Mouse (Mus musculus) cortical plate, adult 2 months (tissue): ENCODE measurements around the gene Evpl.

ENCODE experiments used
- CTCF ChIP-seq: fragments of 200-500 bp; IDR thresholded peaks from 2 replicates; pipeline ENCODE4 v1.5.1; 2011; ENCODE audit warnings: mild to moderate bottlenecking, control low read depth, low read length; ENCODE audit not compliant: insufficient read depth; ENCODE audit errors: extremely low read depth
- POLR2A ChIP-seq: fragments of 200-500 bp; IDR thresholded peaks from 2 replicates; pipeline ENCODE4 v1.6.1; 2011; ENCODE audit warnings: mild to moderate bottlenecking, low read length, control low read depth; ENCODE audit not compliant: insufficient read depth; ENCODE audit errors: extremely low read depth

DNA sequence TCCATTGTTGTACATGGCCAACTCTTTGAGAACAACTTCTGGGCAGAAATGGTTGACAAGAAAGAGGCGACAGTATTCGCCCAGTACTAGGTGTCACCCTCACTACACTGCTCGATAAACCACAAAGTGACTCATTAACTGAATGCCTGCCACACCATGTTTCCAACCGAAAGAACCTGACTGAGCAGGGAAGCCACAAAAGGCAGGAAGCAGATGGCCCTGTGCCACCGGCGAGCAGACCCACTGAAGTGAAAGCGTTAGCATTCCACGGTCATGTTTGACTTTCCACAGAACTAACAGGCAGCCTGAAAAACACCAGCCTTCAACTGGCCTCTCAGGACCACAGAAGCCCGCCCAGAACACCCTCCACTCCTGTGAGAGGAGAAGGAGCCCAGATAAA lies 16.8 kb upstream of the Evpl start:
- TF ChIP-seq CTCF = no peak
- no peak for TF ChIP-seq POLR2A
